Mouse (Mus musculus): ENCODE measurements around the gene Kif1c. TPM values are rescaled to one million over a fixed set of nuclear protein-coding genes. Genes with fewer than 3 reads are reported as not detected.
"Not testable (repeated sequence)": the region's sequence is repeated elsewhere in the genome, so short reads cannot be mapped to it uniquely, and the experiment has no call there.

Gene Kif1c
- polyA plus RNA-seq, 1 experiment from 2014 or later, result 5.4 TPM

DNA sequence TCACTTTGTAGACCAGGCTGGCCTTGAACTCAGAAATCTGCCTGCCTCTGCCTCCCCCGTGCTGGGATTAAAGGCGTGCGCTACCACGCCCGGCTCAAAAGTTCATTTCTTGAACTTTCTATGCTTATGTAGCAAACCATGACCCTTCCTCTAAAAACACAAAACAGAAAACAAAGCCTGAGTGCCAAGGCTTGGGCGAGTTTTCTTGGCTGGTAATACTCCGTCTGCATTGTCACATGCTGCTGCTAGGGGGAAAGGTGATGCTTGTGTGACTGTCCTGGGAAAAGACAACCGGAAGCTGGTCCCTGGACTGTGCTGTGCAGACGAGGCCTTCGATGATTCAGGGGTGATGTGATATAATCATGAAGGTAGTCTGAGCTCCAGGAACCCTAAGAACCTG, 52.8 kb downstream of the Kif1c start:
- ATAC-seq (ENCODE audit: insufficient read depth, low FRiP score, low TSS enrichment) (no peak), DNase-seq (ENCODE audit: low spot score) (no peak)
- Histone ChIP-seq H3K4me3 (ENCODE audit: low read depth, low read length) (no peak overlapping the region), H3K27ac (ENCODE audit: low read depth, low read length) (no peak overlapping the region), H3K4me1 (ENCODE audit: control insufficient read depth, insufficient read depth, low read length) (no peaks in the 10 kb centered on the region), H3K27me3 (ENCODE audit: control insufficient read depth, insufficient read depth, low read length) (no peaks in the 10 kb centered on the region), H3K36me3 (ENCODE audit: control insufficient read depth, insufficient read depth, low read length) (no peaks in the 10 kb centered on the region), H3K4me2 (ENCODE audit: low read depth) (no peak overlapping the region), H3K9me3 (ENCODE audit: control insufficient read depth, low read length) (no peaks in the 10 kb centered on the region), H3K9ac (ENCODE audit: low read length) (no peak overlapping the region)
- WGBS, result 88% methylated on average over 10 of the region's 10 CpGs

DNA sequence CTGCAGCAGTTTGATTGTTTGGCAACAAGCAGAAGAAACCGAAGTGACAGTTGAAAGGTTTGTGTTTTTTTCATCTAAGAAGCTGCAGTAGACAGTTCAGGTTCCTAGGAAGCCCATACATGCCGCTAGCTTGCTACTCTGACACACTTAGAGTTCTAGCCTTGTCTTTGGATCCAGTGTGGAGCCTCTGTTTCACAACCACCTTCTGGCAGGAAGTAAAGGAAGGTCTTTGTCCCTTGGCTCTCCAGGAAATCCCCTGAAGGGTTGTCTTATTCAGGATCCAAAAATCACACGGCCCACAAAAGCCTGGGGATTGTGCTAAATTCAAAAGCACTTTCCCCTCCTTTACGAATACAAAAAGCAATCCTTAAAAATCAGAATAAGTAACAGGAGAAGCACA, 54.1 kb downstream of the Kif1c start:
- no peak overlapping the region for H3K27ac ChIP-seq (ENCODE audit: low read depth, low read length)
- no peaks in the 10 kb centered on the region for H3K27me3 ChIP-seq (ENCODE audit: control insufficient read depth, insufficient read depth, low read length)
- H3K9me3 ChIP-seq (ENCODE audit: control insufficient read depth, low read length), result no peaks in the 10 kb centered on the region
- no peak overlapping the region for H3K9ac ChIP-seq (ENCODE audit: low read length)
- H3K4me1 ChIP-seq (ENCODE audit: control insufficient read depth, insufficient read depth, low read length), result no peaks in the 10 kb centered on the region
- 79% methylated on average over 4 of the region's 4 CpGs for WGBS
- DNase-seq (ENCODE audit: low spot score), result no peak
- H3K4me3 ChIP-seq (ENCODE audit: low read depth, low read length), result no peak overlapping the region
- ATAC-seq (ENCODE audit: insufficient read depth, low FRiP score, low TSS enrichment), result no peak
- H3K4me2 ChIP-seq (ENCODE audit: low read depth), result no peak overlapping the region
- H3K36me3 ChIP-seq (ENCODE audit: control insufficient read depth, insufficient read depth, low read length), result no peaks in the 10 kb centered on the region

DNA sequence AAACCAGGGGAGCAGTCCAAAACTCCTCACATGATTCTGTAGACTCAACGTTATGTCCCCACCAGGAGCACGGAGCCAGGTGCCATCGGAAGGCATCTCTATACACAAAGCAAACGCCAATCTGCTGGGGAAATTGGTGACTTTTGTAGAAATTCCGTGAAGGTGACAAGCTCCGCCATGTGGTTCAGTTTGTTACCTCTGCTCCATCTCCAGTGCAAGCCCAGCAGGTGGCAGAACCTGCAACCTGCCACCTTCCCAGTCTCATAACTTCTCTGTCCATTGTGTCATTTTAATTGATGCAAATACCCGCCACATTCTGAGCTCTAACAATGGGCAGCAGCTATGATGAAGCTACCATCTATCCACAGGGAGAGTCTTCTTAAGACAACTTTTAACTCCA, 54.6 kb downstream of the Kif1c start:
- H3K4me3 ChIP-seq (ENCODE audit: low read depth, low read length), result no peak overlapping the region
- H3K27ac ChIP-seq (ENCODE audit: low read depth, low read length), result no peak overlapping the region
- no peak for DNase-seq (ENCODE audit: low spot score)
- no peaks in the 10 kb centered on the region for H3K4me1 ChIP-seq (ENCODE audit: control insufficient read depth, insufficient read depth, low read length)
- ATAC-seq (ENCODE audit: insufficient read depth, low FRiP score, low TSS enrichment), result no peak
- H3K9ac ChIP-seq (ENCODE audit: low read length), result no peak overlapping the region
- H3K36me3 ChIP-seq (ENCODE audit: control insufficient read depth, insufficient read depth, low read length), result no peaks in the 10 kb centered on the region
- H3K9me3 ChIP-seq (ENCODE audit: control insufficient read depth, low read length), result no peaks in the 10 kb centered on the region
- 65% methylated on average over 7 of the region's 7 CpGs for WGBS
- no peak overlapping the region for H3K4me2 ChIP-seq (ENCODE audit: low read depth)
- H3K27me3 ChIP-seq (ENCODE audit: control insufficient read depth, insufficient read depth, low read length), result no peaks in the 10 kb centered on the region

DNA sequence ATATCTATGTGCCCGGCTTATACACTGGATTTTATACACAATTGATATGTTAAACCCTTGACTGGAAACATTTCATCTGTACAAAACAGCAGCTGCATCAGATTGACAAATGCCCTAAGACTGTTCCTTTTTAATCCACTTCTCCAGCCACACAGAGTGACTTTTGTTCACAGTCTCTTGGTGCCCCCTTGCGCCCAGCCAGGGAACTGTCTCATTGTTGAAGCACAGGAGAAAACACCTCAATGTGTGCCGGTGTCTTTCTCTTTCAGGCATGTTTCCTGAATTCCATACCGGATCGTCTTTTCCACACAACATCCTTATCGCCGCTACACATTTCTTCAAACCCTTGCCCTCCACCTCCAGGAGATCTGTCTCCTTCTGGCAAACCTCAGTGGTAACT, 55.3 kb downstream of the Kif1c start:
- WGBS, result 19% methylated on average over 7 of the region's 7 CpGs
- no peak overlapping the region for H3K27ac ChIP-seq (ENCODE audit: low read depth, low read length)
- no peak overlapping the region for H3K4me2 ChIP-seq (ENCODE audit: low read depth)
- no peak overlapping the region for H3K4me3 ChIP-seq (ENCODE audit: low read depth, low read length)
- no peaks in the 10 kb centered on the region for H3K36me3 ChIP-seq (ENCODE audit: control insufficient read depth, insufficient read depth, low read length)
- peak overlapping the region; percentile 37; the same call in 1 of the 2 replicates for H3K9ac ChIP-seq (ENCODE audit: low read length)
- no peaks in the 10 kb centered on the region for H3K4me1 ChIP-seq (ENCODE audit: control insufficient read depth, insufficient read depth, low read length)
- no peaks in the 10 kb centered on the region for H3K9me3 ChIP-seq (ENCODE audit: control insufficient read depth, low read length)
- DNase-seq (ENCODE audit: low spot score) (peak; percentile 84), ATAC-seq (ENCODE audit: insufficient read depth, low FRiP score, low TSS enrichment) (no peak)
- H3K27me3 ChIP-seq (ENCODE audit: control insufficient read depth, insufficient read depth, low read length), result no peaks in the 10 kb centered on the region

DNA sequence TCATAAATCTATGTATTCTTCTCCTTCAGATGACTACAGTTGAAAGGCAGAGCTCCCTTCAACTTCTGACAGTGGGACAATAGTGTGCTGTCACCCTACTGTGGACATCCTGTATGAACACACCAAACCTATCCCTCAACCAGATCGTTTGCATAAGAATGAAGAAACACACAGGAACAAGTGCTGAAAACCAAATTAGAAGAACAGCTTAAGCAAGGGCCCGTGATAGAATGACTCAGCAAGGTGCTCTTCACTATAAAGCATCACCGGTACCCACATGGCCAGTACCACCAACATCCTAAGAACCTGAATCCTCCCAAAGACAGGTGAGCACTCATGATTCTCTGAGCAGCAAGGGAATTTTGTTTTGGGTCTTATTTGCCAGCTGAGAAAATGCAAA, 60.1 kb downstream of the Kif1c start:
- H3K4me2 ChIP-seq (ENCODE audit: low read depth); DNase-seq (ENCODE audit: low spot score); H3K4me3 ChIP-seq (ENCODE audit: low read depth, low read length); H3K4me1 ChIP-seq (ENCODE audit: control insufficient read depth, insufficient read depth, low read length); ATAC-seq (ENCODE audit: insufficient read depth, low FRiP score, low TSS enrichment); H3K27me3 ChIP-seq (ENCODE audit: control insufficient read depth, insufficient read depth, low read length); H3K9me3 ChIP-seq (ENCODE audit: control insufficient read depth, low read length); H3K36me3 ChIP-seq (ENCODE audit: control insufficient read depth, insufficient read depth, low read length); H3K9ac ChIP-seq (ENCODE audit: low read length); H3K27ac ChIP-seq (ENCODE audit: low read depth, low read length): not testable (repeated sequence)
- 75% methylated on average over 3 of the region's 3 CpGs for WGBS

DNA sequence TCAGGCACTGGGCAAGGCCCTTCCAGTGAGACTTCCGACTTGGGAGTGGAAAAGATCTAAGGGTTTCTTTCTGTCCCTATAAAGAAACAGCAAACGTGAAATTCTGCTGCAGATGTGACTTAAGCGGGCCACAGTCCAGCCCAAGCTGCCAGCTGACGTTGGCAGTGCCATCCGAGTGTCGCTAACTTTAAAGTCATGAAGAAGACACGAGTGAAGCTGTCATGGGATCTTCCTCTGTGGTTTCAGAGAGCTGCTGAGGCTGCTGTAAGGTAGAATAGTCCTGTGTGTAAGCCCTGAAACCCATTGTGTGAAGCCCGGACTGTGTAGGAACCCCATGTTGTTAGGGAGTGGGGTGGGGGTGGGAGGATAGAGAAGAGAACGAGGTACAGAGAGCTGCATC, 62.3 kb downstream of the Kif1c start:
- no peak overlapping the region for H3K4me2 ChIP-seq (ENCODE audit: low read depth)
- H3K27ac ChIP-seq (ENCODE audit: low read depth, low read length), result no peak overlapping the region
- no peak overlapping the region for H3K9ac ChIP-seq (ENCODE audit: low read length)
- 89% methylated on average over 9 of the region's 9 CpGs for WGBS
- no peaks in the 10 kb centered on the region for H3K27me3 ChIP-seq (ENCODE audit: control insufficient read depth, insufficient read depth, low read length)
- 0 out of 2 replicates have a peak, but pooled peaks cover 4% of the 10 kb centered on the region for H3K4me1 ChIP-seq (ENCODE audit: control insufficient read depth, insufficient read depth, low read length)
- no peak overlapping the region for H3K4me3 ChIP-seq (ENCODE audit: low read depth, low read length)
- no peak for DNase-seq (ENCODE audit: low spot score)
- no peaks in the 10 kb centered on the region for H3K36me3 ChIP-seq (ENCODE audit: control insufficient read depth, insufficient read depth, low read length)
- no peak for ATAC-seq (ENCODE audit: insufficient read depth, low FRiP score, low TSS enrichment)
- no peaks in the 10 kb centered on the region for H3K9me3 ChIP-seq (ENCODE audit: control insufficient read depth, low read length)

DNA sequence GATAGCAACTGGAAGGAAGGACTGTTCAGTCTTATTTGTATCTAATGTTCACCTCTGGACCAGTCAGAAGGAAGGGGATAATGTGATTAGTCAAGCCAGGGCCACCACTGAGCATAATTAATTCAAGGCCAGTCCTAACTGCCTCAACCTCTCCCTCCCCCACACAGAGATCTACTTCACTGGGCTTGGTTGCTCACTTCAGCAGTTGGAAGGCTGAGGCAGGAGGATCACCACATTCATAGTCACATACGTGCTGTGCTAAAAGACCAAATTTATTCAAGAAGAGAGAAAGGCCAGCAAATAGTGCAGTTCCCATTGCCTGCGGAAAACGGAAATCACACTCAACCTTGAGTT, 63.2 kb downstream of the Kif1c start:
- 0 out of 2 replicates have a peak, but pooled peaks cover 4% of the 10 kb centered on the region for H3K4me1 ChIP-seq (ENCODE audit: control insufficient read depth, insufficient read depth, low read length)
- peak; percentile 19 for DNase-seq (ENCODE audit: low spot score)
- H3K9me3 ChIP-seq (ENCODE audit: control insufficient read depth, low read length), result no peaks in the 10 kb centered on the region
- H3K36me3 ChIP-seq (ENCODE audit: control insufficient read depth, insufficient read depth, low read length), result no peaks in the 10 kb centered on the region; the same call in 1 of the 2 replicates
- peak overlapping the region; percentile 69; the same call in 1 of the 2 replicates for H3K27ac ChIP-seq (ENCODE audit: low read depth, low read length)
- peak overlapping the region; percentile 58 for H3K4me3 ChIP-seq (ENCODE audit: low read depth, low read length)
- 33% methylated on average over 3 of the region's 3 CpGs for WGBS
- ATAC-seq (ENCODE audit: insufficient read depth, low FRiP score, low TSS enrichment), result peak; percentile 41; the same call in 1 of the 2 replicates
- H3K9ac ChIP-seq (ENCODE audit: low read length), result peak overlapping the region; percentile 66
- H3K27me3 ChIP-seq (ENCODE audit: control insufficient read depth, insufficient read depth, low read length), result no peaks in the 10 kb centered on the region
- peak overlapping the region; percentile 77 for H3K4me2 ChIP-seq (ENCODE audit: low read depth)

DNA sequence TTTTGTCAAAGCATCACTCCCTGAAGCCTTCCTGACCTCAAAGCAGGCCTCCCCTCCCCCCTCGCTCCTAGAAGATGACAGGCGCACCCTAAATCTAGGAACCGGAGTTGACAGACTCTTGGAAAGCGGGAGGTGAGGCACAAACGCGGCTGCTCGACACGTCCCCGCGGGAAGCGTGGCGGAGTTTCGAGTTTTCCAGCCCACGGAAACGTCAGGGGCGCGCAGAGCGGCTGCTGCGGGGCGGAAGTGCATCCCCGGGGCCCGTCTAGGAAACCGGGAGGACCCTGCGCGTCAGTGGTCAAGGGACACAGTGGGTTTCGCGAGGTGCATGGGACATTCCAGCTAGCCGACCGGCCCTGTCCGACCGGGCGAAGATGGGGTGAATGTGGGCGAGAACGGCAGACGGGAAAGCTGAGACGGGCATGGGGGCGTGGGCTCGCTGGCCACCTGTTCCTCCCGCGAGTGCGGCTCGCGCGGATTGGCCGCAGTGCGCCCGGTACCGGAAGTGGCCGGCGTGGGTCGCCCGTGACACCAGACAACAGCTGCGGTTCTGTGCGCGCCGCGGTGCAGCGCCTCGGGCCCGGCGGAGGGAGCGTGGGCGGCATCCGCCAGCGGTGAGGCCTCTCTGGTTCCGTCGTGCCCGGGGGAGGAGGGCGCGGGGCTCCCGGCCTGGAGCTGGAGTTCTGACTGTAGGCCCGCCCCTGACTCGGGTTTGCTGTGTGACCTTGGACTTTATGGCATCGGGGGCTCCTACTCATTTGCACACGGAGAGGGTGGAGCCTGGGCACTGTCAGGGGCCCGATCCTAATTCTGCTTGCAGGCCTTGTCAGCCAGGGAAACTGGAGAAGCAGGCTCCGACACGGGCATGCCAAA, 63.8 kb downstream of the Kif1c start, which contains the start of gene Zfp3:
Gene Zfp3 (plus strand): TSS at position 274 of the 873 bp plus-strand sequence.
- Histone ChIP-seq H3K9ac (ENCODE audit: low read length) (peak within 1 kb of the TSS; percentile 66), H3K27ac (ENCODE audit: low read depth, low read length) (peak within 1 kb of the TSS; percentile 69), H3K36me3 (ENCODE audit: control insufficient read depth, insufficient read depth, low read length) (no peaks in the 10 kb centered on the region; the same call in 1 of the 2 replicates), H3K27me3 (ENCODE audit: control insufficient read depth, insufficient read depth, low read length) (no peaks in the 10 kb centered on the region), H3K4me2 (ENCODE audit: low read depth) (peak within 1 kb of the TSS; percentile 77), H3K4me1 (ENCODE audit: control insufficient read depth, insufficient read depth, low read length) (0 out of 2 replicates have a peak, but pooled peaks cover 4% of the 10 kb centered on the region), H3K4me3 (ENCODE audit: low read depth, low read length) (peak within 1 kb of the TSS; percentile 58), H3K9me3 (ENCODE audit: control insufficient read depth, low read length) (no peaks in the 10 kb centered on the region)
- peak; percentile 82 for DNase-seq (ENCODE audit: low spot score)
- ATAC-seq (ENCODE audit: insufficient read depth, low FRiP score, low TSS enrichment), result peak; percentile 72
- WGBS, result under 1% methylated on average over 78 of the region's 78 CpGs

Data from neural tube, embryonic 11.5 days (tissue).